ENCODE assay signal across 24 mouse cellular contexts in genomic region chr16:30881186-30881585, GRCm38 (mm10).
"Had no signal": no experiment of that assay in that cellular context is flagged by ENCODE, and none has a peak within 500 bp of the region (broad histone marks: within the 10 kb centered on the region; RNA-seq: fewer than 3 reads in every experiment).

No protein-coding gene starts in this region.

- H3K4me3 ChIP-seq: heart, embryonic 10.5 days; heart, embryonic 13.5 days; heart, embryonic 15.5 days; hindbrain, embryonic 12.5 days; limb, embryonic 12.5 days; liver, embryonic 13.5 days; liver, embryonic 15.5 days had no signal

- H3K27me3 ChIP-seq: heart, embryonic 13.5 days; heart, embryonic 15.5 days; hindbrain, embryonic 12.5 days; liver, embryonic 13.5 days; liver, embryonic 15.5 days had no signal

- H3K4me1 ChIP-seq: heart, embryonic 15.5 days; limb, embryonic 12.5 days; liver, embryonic 13.5 days had no signal

- H3K4me2 ChIP-seq: heart, embryonic 13.5 days; heart, embryonic 15.5 days; hindbrain, embryonic 12.5 days; hindbrain, embryonic 14.5 days; limb, embryonic 12.5 days; liver, embryonic 11.5 days; liver, embryonic 13.5 days; liver, embryonic 15.5 days had no signal

- H3K36me3 ChIP-seq: heart, embryonic 10.5 days; heart, embryonic 13.5 days; heart, embryonic 15.5 days; hindbrain, embryonic 12.5 days; limb, embryonic 12.5 days; liver, embryonic 13.5 days; liver, embryonic 15.5 days had no signal

- H3K9ac ChIP-seq: heart, embryonic 13.5 days; heart, embryonic 15.5 days; hindbrain, embryonic 12.5 days; hindbrain, embryonic 14.5 days; limb, embryonic 12.5 days; liver, embryonic 13.5 days; liver, embryonic 15.5 days; liver, postnatal 0 days had no signal

- H3K9me3 ChIP-seq: heart, embryonic 10.5 days; heart, embryonic 13.5 days; heart, embryonic 15.5 days; hindbrain, embryonic 12.5 days; limb, embryonic 12.5 days; liver, embryonic 13.5 days; liver, embryonic 15.5 days had no signal

- ATAC-seq: hindbrain, postnatal 0 days; intestine, embryonic 16.5 days; liver, postnatal 0 days had no signal

- DNase-seq: gastrocnemius, postnatal 14 days; gastrocnemius, postnatal 36 days; heart, adult 18-20 months; heart, postnatal 14 days; heart, postnatal 36 days; kidney, adult 18-20 months; kidney, postnatal 14 days; layer of hippocampus, adult 9-11 months; layer of hippocampus, postnatal 36 days; left cerebral cortex, postnatal 4 days; liver; liver, embryonic 13.5 days; liver, postnatal 0 days had no signal

- H3K27ac ChIP-seq: heart, embryonic 10.5 days; heart, embryonic 13.5 days; heart, embryonic 15.5 days; hindbrain, embryonic 12.5 days; hindbrain, embryonic 14.5 days; hindbrain, postnatal 0 days; kidney, postnatal 0 days; limb, embryonic 12.5 days; liver, embryonic 13.5 days; liver, embryonic 15.5 days had no signal
